Mouse (Mus musculus): ENCODE data around the gene Gpr68. TPM values are rescaled to one million over a fixed set of nuclear protein-coding genes. Genes with fewer than 3 reads are reported as not detected.
A peak's percentile ranks its signal among the peaks of the same experiment; 100 is the strongest.

Gpr68 gene
- total and polyA plus RNA-seq, 3 experiments, result 0.04 TPM; not detected in 2

GRCm38 (mm10) chr12:100857791-100858190 is 50.2 kb downstream of the Gpr68 start:
- no peak for TF ChIP-seq TAL1 (IDR thresholded peaks at IDR 0.05; ENCODE audit: low read length)
- TF ChIP-seq GABPA (IDR thresholded peaks at IDR 0.05; ENCODE audit: low read depth, low read length), result no peak
- TF ChIP-seq GATA1 (IDR thresholded peaks at IDR 0.05; ENCODE audit: low read depth, low read length), result no peak
- no peak for TF ChIP-seq RAD21 (IDR thresholded peaks at IDR 0.05; ENCODE audit: low read depth, low read length)
- TF ChIP-seq MEF2A (IDR thresholded peaks at IDR 0.05; ENCODE audit: extremely low read depth, insufficient replicate concordance, low read depth, low read length, poor library complexity, severe bottlenecking), result no peak
- TF ChIP-seq USF2 (IDR thresholded peaks at IDR 0.05; ENCODE audit: borderline replicate concordance in 1 of 2, insufficient read depth in 1 of 2, low read depth in 1 of 2, low read length in 2 of 2), result no peak
- TF ChIP-seq EP300 (IDR thresholded peaks at IDR 0.05; ENCODE audit: low read depth in 1 of 2, low read length in 2 of 2), result no peak
- TF ChIP-seq ZNF384 (IDR thresholded peaks at IDR 0.05; ENCODE audit: low read depth, low read length), result no peak
- TF ChIP-seq ZKSCAN1 (IDR thresholded peaks at IDR 0.05; ENCODE audit: low read depth, low read length), result no peak
- no peak for TF ChIP-seq MAX (IDR thresholded peaks at IDR 0.05; ENCODE audit: low read length)
- TF ChIP-seq NRF1 (IDR thresholded peaks at IDR 0.05; ENCODE audit: insufficient read depth, low read depth, low read length, poor library complexity, severe bottlenecking), result no peak
- TF ChIP-seq ETS1 (IDR thresholded peaks at IDR 0.05; ENCODE audit: low read depth, low read length), result no peak
- TF ChIP-seq ELF1 (IDR thresholded peaks at IDR 0.05; ENCODE audit: low read depth, low read length), result no peak
- TF ChIP-seq TBP (IDR thresholded peaks at IDR 0.05; ENCODE audit: low read depth, low read length), result no peak
- no peaks in the 10 kb centered on the region for H3K9me3 ChIP-seq (replicated peaks; ENCODE audit: insufficient read depth, low read length)

GRCm38 (mm10) chr12:100856337-100856736 is 51.7 kb downstream of the Gpr68 start:
- Histone ChIP-seq H3K9ac (ENCODE audit: control insufficient read depth, low read depth, low read length, poor library complexity, severe bottlenecking) (no peak overlapping the region), H3K4me3 (ENCODE audit: control insufficient read depth in 1 of 2, insufficient read depth in 1 of 2, low read depth in 2 of 2, low read length in 2 of 2) (no peak overlapping the region), H3K27me3 (ENCODE audit: control insufficient read depth in 1 of 2, insufficient read depth in 2 of 2, low read length in 2 of 2) (no peaks in the 10 kb centered on the region), H3K9me3 (replicated peaks; ENCODE audit: insufficient read depth, low read length) (no peaks in the 10 kb centered on the region), H3K4me1 (ENCODE audit: control insufficient read depth in 1 of 2, insufficient read depth in 2 of 2, low read length in 2 of 2) (no peaks in the 10 kb centered on the region; a peak in 1 of 4 replicates), H3K27ac (ENCODE audit: control insufficient read depth, low read depth, low read length) (no peak overlapping the region), H3K79me2 (ENCODE audit: control insufficient read depth, insufficient read depth, low read length, poor library complexity) (no peaks in the 10 kb centered on the region), H3K36me3 (ENCODE audit: control insufficient read depth in 1 of 2, insufficient read depth in 2 of 2, low read length in 2 of 2) (no peaks in the 10 kb centered on the region)
- DNase-seq (ENCODE audit: low read depth, low spot score), result no peak
- TF ChIP-seq GATA1 (IDR thresholded peaks at IDR 0.05; ENCODE audit: low read depth, low read length) (peak; percentile 8; the same call in 1 of the 2 replicates), CHD2 (IDR thresholded peaks at IDR 0.05; ENCODE audit: low read length) (no peak)

More at GRCm38 (mm10) chr12:100857791-100858190, 50.2 kb downstream of the Gpr68 start:
- H3K9ac ChIP-seq (ENCODE audit: control insufficient read depth, low read depth, low read length, poor library complexity, severe bottlenecking), result no peak overlapping the region
- H3K4me1 ChIP-seq (ENCODE audit: control insufficient read depth in 1 of 2, insufficient read depth in 2 of 2, low read length in 2 of 2), result no peaks in the 10 kb centered on the region; a peak in 1 of 4 replicates
- H3K4me3 ChIP-seq (ENCODE audit: control insufficient read depth in 1 of 2, insufficient read depth in 1 of 2, low read depth in 2 of 2, low read length in 2 of 2), result no peak overlapping the region
- H3K27me3 ChIP-seq (ENCODE audit: control insufficient read depth in 1 of 2, insufficient read depth in 2 of 2, low read length in 2 of 2), result no peaks in the 10 kb centered on the region
- H3K79me2 ChIP-seq (ENCODE audit: control insufficient read depth, insufficient read depth, low read length, poor library complexity), result no peaks in the 10 kb centered on the region
- DNase-seq (ENCODE audit: low read depth, low spot score), result no peak
- no peak overlapping the region for H3K27ac ChIP-seq (ENCODE audit: control insufficient read depth, low read depth, low read length)
- H3K36me3 ChIP-seq (ENCODE audit: control insufficient read depth in 1 of 2, insufficient read depth in 2 of 2, low read length in 2 of 2), result no peaks in the 10 kb centered on the region

All from MEL (cell line).